Comparison of ENCODE assay signal across 7 mouse cellular contexts in genomic region chrX:74115511-74115910, GRCm38 (mm10). TPM values are rescaled to one million over a fixed set of nuclear protein-coding genes. Genes with fewer than 3 reads are reported as not detected.
DNase-seq lines count a peak whose midpoint lies in the region; ATAC-seq and TF ChIP-seq lines count a peak whose summit lies in the region.

No protein-coding gene starts in this region.

- H3K4me1 ChIP-seq in intestine, postnatal 0 days (replicated peaks; ENCODE audit: control insufficient read depth, insufficient read depth, low read length) = no peaks in the 10 kb centered on the region
- no peaks in the 10 kb centered on the region for H3K4me1 ChIP-seq in midbrain, embryonic 12.5 days
- H3K4me1 ChIP-seq in small intestine, adult 2 months (ENCODE audit: control insufficient read depth, insufficient read depth, insufficient read length, low read length) = no peaks in the 10 kb centered on the region

- H3K9ac ChIP-seq in intestine, postnatal 0 days (ENCODE audit: low read depth, low read length) = no peak overlapping the region
- no peak overlapping the region for H3K9ac ChIP-seq in midbrain, embryonic 12.5 days (replicated peaks)

- no peak overlapping the region for H3K27ac ChIP-seq in intestine, postnatal 0 days (ENCODE audit: low read depth, low read length)
- H3K27ac ChIP-seq in midbrain, embryonic 12.5 days (replicated peaks) = no peak overlapping the region
- H3K27ac ChIP-seq in small intestine, adult 2 months (ENCODE audit: insufficient read depth, low read depth, low read length) = no peak overlapping the region

- no peaks in the 10 kb centered on the region for H3K9me3 ChIP-seq in intestine, postnatal 0 days (ENCODE audit: control insufficient read depth)
- no peaks in the 10 kb centered on the region for H3K9me3 ChIP-seq in midbrain, embryonic 12.5 days

- peak; percentile 76 for TF ChIP-seq CTCF in intestine, postnatal 0 days (IDR thresholded peaks at IDR 0.05; ENCODE audit: low read depth)
- TF ChIP-seq CTCF in small intestine, adult 2 months (IDR thresholded peaks at IDR 0.05; ENCODE audit: extremely low read depth, insufficient read length, insufficient replicate concordance, low read depth, low read length) = peak; percentile 65; the same call in 1 of the 2 replicates

- no peaks in the 10 kb centered on the region for H3K36me3 ChIP-seq in intestine, postnatal 0 days (ENCODE audit: control insufficient read depth, insufficient read depth)
- no peaks in the 10 kb centered on the region for H3K36me3 ChIP-seq in midbrain, embryonic 12.5 days
- H3K36me3 ChIP-seq in small intestine, adult 2 months (ENCODE audit: control insufficient read depth, insufficient read depth, low read length) = no peaks in the 10 kb centered on the region

- ATAC-seq in intestine, postnatal 0 days = peak; percentile 82
- 0 out of 2 replicates have a peak, but pooled peaks have one; percentile 23 for ATAC-seq in midbrain, embryonic 12.5 days (ENCODE audit: low FRiP score, low read depth)

- DNase-seq in adrenal gland, adult 8-10 months = peak; percentile 32
- DNase-seq in embryo, embryonic 9.5 days (ENCODE audit: extremely low spot score) = peak; percentile 45
- DNase-seq in gonadal fat pad, adult 2 months (ENCODE audit: low read depth) = peak; percentile 8
- DNase-seq in left cerebral cortex, postnatal 4 days = peak; percentile 41

- TF ChIP-seq POLR2A in small intestine, adult 2 months (IDR thresholded peaks at IDR 0.05; ENCODE audit: low read depth, low read length) = no peak

- H3K27me3 ChIP-seq in intestine, postnatal 0 days (replicated peaks; ENCODE audit: control insufficient read depth, insufficient read depth, low read length) = no peaks in the 10 kb centered on the region
- no peaks in the 10 kb centered on the region for H3K27me3 ChIP-seq in midbrain, embryonic 12.5 days
- no peaks in the 10 kb centered on the region for H3K27me3 ChIP-seq in small intestine, adult 2 months (ENCODE audit: control insufficient read depth, insufficient read depth, low read length)

- intact Hi-C loops in left cerebral cortex, postnatal 4 days (cut with DNase I) = loop anchor here (10.0 kb wide), 1 partner anchor 129 kb away; the partner anchor contains the start of gene Flna

- 20% methylated on average over 10 of the region's 10 CpGs for WGBS in intestine, postnatal 0 days
- WGBS in midbrain, embryonic 12.5 days = 22% methylated on average over 10 of the region's 10 CpGs
- 8% methylated on average over 10 of the region's 10 CpGs for WGBS in small intestine, adult 2 months

- H3K4me2 ChIP-seq in intestine, postnatal 0 days (replicated peaks; ENCODE audit: low read depth) = peak overlapping the region; percentile 43
- peak overlapping the region; percentile 38 for H3K4me2 ChIP-seq in midbrain, embryonic 12.5 days (replicated peaks)

- no peak overlapping the region for H3K4me3 ChIP-seq in intestine, postnatal 0 days (ENCODE audit: low read depth, low read length)
- 0 out of 2 replicates have a peak overlapping the region, but pooled peaks have one; percentile 9 for H3K4me3 ChIP-seq in midbrain, embryonic 12.5 days
- H3K4me3 ChIP-seq in small intestine, adult 2 months (ENCODE audit: low read depth, low read length) = peak overlapping the region; percentile 41

RNA-seq across cellular contexts. Expression of gene Opn1mw, which starts 11.8 kb away (rescaled TPM):
- total RNA-seq in adrenal gland, adult 8-10 months (2022) = not detected
- 1.7 TPM in 2 replicates for polyA plus RNA-seq in gonadal fat pad, adult 2 months (2012; rRNA removed)
- not detected in 2 replicates for polyA plus RNA-seq in intestine, postnatal 0 days (2015; fragmentation: Nextera tagmentation; extraction: Ambion mirVana)
- not detected for total RNA-seq in left cerebral cortex, postnatal 4 days (2021)
- polyA plus RNA-seq in midbrain, embryonic 12.5 days (2016; fragmentation: Nextera tagmentation; extraction: Ambion mirVana) = not detected in 2 replicates
- polyA plus RNA-seq in small intestine, adult 2 months (2012; rRNA removed) = not detected in 2 replicates

RNA-seq across cellular contexts. Expression of gene Mecp2, which starts 19.7 kb away (rescaled TPM):
- total RNA-seq in adrenal gland, adult 8-10 months (2022) = 10 to 100 TPM; 37.8 to 56.5 (median 46.9) TPM
- 7.8 and 16.5 TPM in 2 replicates for polyA plus RNA-seq in gonadal fat pad, adult 2 months (2012; rRNA removed)
- polyA plus RNA-seq in intestine, postnatal 0 days (2015; fragmentation: Nextera tagmentation; extraction: Ambion mirVana) = 7.9 and 8.5 TPM in 2 replicates
- total RNA-seq in left cerebral cortex, postnatal 4 days (2021) = 10 to 100 TPM; 81.8 to 88.9 TPM
- polyA plus RNA-seq in midbrain, embryonic 12.5 days (2016; fragmentation: Nextera tagmentation; extraction: Ambion mirVana) = 17.8 and 19.7 TPM in 2 replicates
- 1.3 and 3.0 TPM in 2 replicates for polyA plus RNA-seq in small intestine, adult 2 months (2012; rRNA removed)

RNA-seq across cellular contexts. Expression of gene Tex28, which starts 52.1 kb away (rescaled TPM):
- total RNA-seq in adrenal gland, adult 8-10 months (2022) = not detected
- polyA plus RNA-seq in gonadal fat pad, adult 2 months (2012; rRNA removed) = not detected in 2 replicates
- polyA plus RNA-seq in intestine, postnatal 0 days (2015; fragmentation: Nextera tagmentation; extraction: Ambion mirVana) = not detected in 2 replicates
- not detected for total RNA-seq in left cerebral cortex, postnatal 4 days (2021)
- not detected in 2 replicates for polyA plus RNA-seq in midbrain, embryonic 12.5 days (2016; fragmentation: Nextera tagmentation; extraction: Ambion mirVana)
- polyA plus RNA-seq in small intestine, adult 2 months (2012; rRNA removed) = not detected in 2 replicates
